Comparison of ENCODE assay signal across 17 mouse cellular contexts in genomic region chr8:49108665-49109064, GRCm38 (mm10).
DNase-seq lines count a peak whose midpoint lies in the region; ATAC-seq and TF ChIP-seq lines count a peak whose summit lies in the region.
"Had no signal": no experiment of that assay in that cellular context is flagged by ENCODE, and none has a peak within 500 bp of the region (broad histone marks: within the 10 kb centered on the region; RNA-seq: fewer than 3 reads in every experiment).

No protein-coding gene starts in this region.

- H3K4me3 ChIP-seq in hindbrain, embryonic 11.5 days (ENCODE audit: low read depth, low read length): no peak overlapping the region
- no peak overlapping the region for H3K4me3 ChIP-seq in hindbrain, embryonic 14.5 days (replicated peaks; ENCODE audit: low read length)
- no peak overlapping the region for H3K4me3 ChIP-seq in embryonic facial prominence, embryonic 11.5 days (ENCODE audit: low read depth, low read length)
- H3K4me3 ChIP-seq in myocyte: no peak overlapping the region
- H3K4me3 ChIP-seq: forebrain, embryonic 10.5 days; heart, embryonic 10.5 days; liver, embryonic 13.5 days had no signal

- no peaks in the 10 kb centered on the region for H3K36me3 ChIP-seq in hindbrain, embryonic 11.5 days (ENCODE audit: control insufficient read depth, insufficient read depth, low read length)
- H3K36me3 ChIP-seq in hindbrain, embryonic 14.5 days (replicated peaks; ENCODE audit: control insufficient read depth, insufficient read depth): no peaks in the 10 kb centered on the region
- H3K36me3 ChIP-seq in embryonic facial prominence, embryonic 11.5 days (replicated peaks; ENCODE audit: control insufficient read depth, insufficient read depth, low read depth, low read length): no peaks in the 10 kb centered on the region
- H3K36me3 ChIP-seq in myocyte (ENCODE audit: control insufficient read depth, insufficient read depth): no peaks in the 10 kb centered on the region
- H3K36me3 ChIP-seq: forebrain, embryonic 10.5 days; heart, embryonic 10.5 days; liver, embryonic 13.5 days had no signal

- no peak overlapping the region for H3ac ChIP-seq in myocyte (ENCODE audit: control insufficient read depth, insufficient read length)

- no peak overlapping the region for H3K27ac ChIP-seq in hindbrain, embryonic 11.5 days (ENCODE audit: low read depth, low read length)
- H3K27ac ChIP-seq in hindbrain, embryonic 14.5 days: no peak overlapping the region
- H3K27ac ChIP-seq in embryonic facial prominence, embryonic 11.5 days (replicated peaks; ENCODE audit: low read depth, low read length): no peak overlapping the region
- H3K27ac ChIP-seq: forebrain, embryonic 10.5 days; heart, embryonic 10.5 days; liver, embryonic 13.5 days had no signal

- no peak overlapping the region for H3K4me2 ChIP-seq in hindbrain, embryonic 11.5 days (replicated peaks; ENCODE audit: low read depth, low read length)
- H3K4me2 ChIP-seq in hindbrain, embryonic 14.5 days (replicated peaks): no peak overlapping the region
- no peak overlapping the region for H3K4me2 ChIP-seq in embryonic facial prominence, embryonic 11.5 days (ENCODE audit: low read depth, low read length)
- peak overlapping the region; percentile 52 for H3K4me2 ChIP-seq in myocyte (ENCODE audit: low read depth)
- H3K4me2 ChIP-seq: liver, embryonic 13.5 days had no signal

- TF ChIP-seq POLR2A in myocyte (IDR thresholded peaks at IDR 0.05; ENCODE audit: insufficient read length, low read depth): no peak

- H3K27me3 ChIP-seq in hindbrain, embryonic 11.5 days (ENCODE audit: control insufficient read depth, insufficient read depth, low read length): no peaks in the 10 kb centered on the region
- H3K27me3 ChIP-seq in hindbrain, embryonic 14.5 days (ENCODE audit: control insufficient read depth, insufficient read depth, low read length): no peaks in the 10 kb centered on the region
- H3K27me3 ChIP-seq in embryonic facial prominence, embryonic 11.5 days (ENCODE audit: control insufficient read depth, insufficient read depth, low read length): no peaks in the 10 kb centered on the region
- no peaks in the 10 kb centered on the region for H3K27me3 ChIP-seq in myocyte (ENCODE audit: control insufficient read depth, insufficient read depth, insufficient read length)
- H3K27me3 ChIP-seq: liver, embryonic 13.5 days had no signal

- 62% methylated on average over 4 of the region's 4 CpGs for WGBS in hindbrain, embryonic 11.5 days
- 69% methylated on average over 4 of the region's 4 CpGs for WGBS in hindbrain, embryonic 14.5 days
- 19% methylated on average over 4 of the region's 4 CpGs for WGBS in embryonic facial prominence, embryonic 11.5 days

- H3K79me2 ChIP-seq in myocyte (ENCODE audit: control insufficient read depth, insufficient read depth): no peaks in the 10 kb centered on the region

- H3K9me3 ChIP-seq in hindbrain, embryonic 11.5 days (ENCODE audit: control insufficient read depth, low read length): no peaks in the 10 kb centered on the region
- no peaks in the 10 kb centered on the region for H3K9me3 ChIP-seq in hindbrain, embryonic 14.5 days (ENCODE audit: control insufficient read depth, low read length)
- H3K9me3 ChIP-seq in embryonic facial prominence, embryonic 11.5 days (replicated peaks; ENCODE audit: control insufficient read depth, low read length): no peaks in the 10 kb centered on the region
- H3K9me3 ChIP-seq: forebrain, embryonic 10.5 days; heart, embryonic 10.5 days had no signal

- no peaks in the 10 kb centered on the region for H3K4me1 ChIP-seq in hindbrain, embryonic 11.5 days (replicated peaks; ENCODE audit: control insufficient read depth, insufficient read depth, low read length)
- no peaks in the 10 kb centered on the region for H3K4me1 ChIP-seq in hindbrain, embryonic 14.5 days (replicated peaks; ENCODE audit: control insufficient read depth, insufficient read depth, low read length)
- H3K4me1 ChIP-seq in embryonic facial prominence, embryonic 11.5 days (ENCODE audit: control insufficient read depth, insufficient read depth, low read length): peaks cover 3% of the 10 kb centered on the region; the same call in 1 of the 2 replicates
- H3K4me1 ChIP-seq: heart, embryonic 10.5 days; liver, embryonic 13.5 days had no signal

- ATAC-seq in hindbrain, embryonic 11.5 days (ENCODE audit: low FRiP score): no peak
- ATAC-seq in hindbrain, embryonic 14.5 days (ENCODE audit: low FRiP score): no peak
- ATAC-seq in embryonic facial prominence, embryonic 11.5 days (replicated peaks; ENCODE audit: insufficient number of reproducible peaks, low FRiP score, low TSS enrichment, low read depth): peak; percentile 88

- H3K9ac ChIP-seq in hindbrain, embryonic 11.5 days (ENCODE audit: low read depth, low read length): no peak overlapping the region
- no peak overlapping the region for H3K9ac ChIP-seq in hindbrain, embryonic 14.5 days
- no peak overlapping the region for H3K9ac ChIP-seq in embryonic facial prominence, embryonic 11.5 days (replicated peaks; ENCODE audit: low read length)
- H3K9ac ChIP-seq: liver, embryonic 13.5 days had no signal

- peak; percentile 25 for DNase-seq in hindbrain, embryonic 11.5 days (ENCODE audit: low spot score)
- no peak for DNase-seq in hindbrain, embryonic 14.5 days (ENCODE audit: low spot score)
- DNase-seq in embryonic facial prominence, embryonic 11.5 days (ENCODE audit: low spot score): peak; percentile 92
- DNase-seq in hindlimb bud, embryonic 11.5 days (ENCODE audit: extremely low spot score, low read depth, low spot score): peak; percentile 73
- no peak for DNase-seq in left cerebral cortex, postnatal 10 days (ENCODE audit: extremely low spot score in 1 of 2, low spot score in 2 of 2)
- no peak for DNase-seq in thymus, postnatal 36 days
- DNase-seq in kidney, postnatal 25 days: no peak
- DNase-seq: adrenal gland, postnatal 10 days; cerebellum, adult 18-20 months; gastrocnemius, postnatal 14 days; kidney, adult 2 months; kidney, postnatal 14 days; liver, embryonic 13.5 days; midbrain, embryonic 14.5 days had no signal

- intact Hi-C loops in left cerebral cortex, postnatal 10 days (cut with DNase I): no loop called here

TF ChIP-seq in myocyte, 11 proteins besides CTCF, POLR2A, EP300 and RAD21:
- TF ChIP-seq MAX (IDR thresholded peaks at IDR 0.05; ENCODE audit: low read depth) (no peak), TCF12 (IDR thresholded peaks at IDR 0.05; ENCODE audit: insufficient read depth, poor library complexity, severe bottlenecking) (peak; percentile 34), SRF (IDR thresholded peaks at IDR 0.05; ENCODE audit: control insufficient read depth, insufficient read length, low read depth) (no peak), CEBPB (IDR thresholded peaks at IDR 0.05; ENCODE audit: insufficient read depth, poor library complexity, severe bottlenecking) (no peak), REST (IDR thresholded peaks at IDR 0.05; ENCODE audit: insufficient read depth, insufficient read length) (no peak), MYOD1 (IDR thresholded peaks at IDR 0.05; ENCODE audit: control insufficient read depth in 1 of 3, insufficient read length in 2 of 3, low read depth in 2 of 3) (peak in 2 of 3 experiments; percentile 71 to 78), TCF3 (IDR thresholded peaks at IDR 0.05; ENCODE audit: insufficient read length, low read depth) (no peak), MYOG (IDR thresholded peaks at IDR 0.05; ENCODE audit: control insufficient read depth in 1 of 3, insufficient read depth in 1 of 3, insufficient read length in 2 of 3, low read depth in 2 of 3) (peak in 1 of 3 experiments; percentile 11), E2F4 (IDR thresholded peaks at IDR 0.05; ENCODE audit: insufficient read depth) (no peak), POLR2AphosphoS2 (IDR thresholded peaks at IDR 0.05; ENCODE audit: insufficient read length, low read depth) (no peak), USF1 (IDR thresholded peaks at IDR 0.05; ENCODE audit: low read depth) (no peak)

Comparison
In these comparisons a context has a peak if more than half of its experiments do, and no peak if none do; other contexts are left out.
1. DNase-seq: peak in hindbrain, embryonic 11.5 days (single experiment), embryonic facial prominence, embryonic 11.5 days (single experiment) and hindlimb bud, embryonic 11.5 days (single experiment); none in hindbrain, embryonic 14.5 days (single experiment), left cerebral cortex, postnatal 10 days (0 of 2), thymus, postnatal 36 days (0 of 2) and kidney, postnatal 25 days (0 of 2).